Mouse (Mus musculus) left cerebral cortex, postnatal 4 days (tissue): ENCODE measurements at regions not wholly inside any gene's neighbourhood (a gene's known extent, or its start where the extent isn't known, plus 50 kb on each side); places are given as distances from the start of the nearest gene placed in this dataset.

Experiments used
- DNase-seq: peaks from one replicate; pipeline ENCODE4 v3.0.0-alpha.2; 2022
- intact Hi-C: fragments of 180-260 bp; cut with DNase I; formaldehyde crosslinking; loops from one replicate; pipeline ENCODE4 v1.15.1; 2025

DNA sequence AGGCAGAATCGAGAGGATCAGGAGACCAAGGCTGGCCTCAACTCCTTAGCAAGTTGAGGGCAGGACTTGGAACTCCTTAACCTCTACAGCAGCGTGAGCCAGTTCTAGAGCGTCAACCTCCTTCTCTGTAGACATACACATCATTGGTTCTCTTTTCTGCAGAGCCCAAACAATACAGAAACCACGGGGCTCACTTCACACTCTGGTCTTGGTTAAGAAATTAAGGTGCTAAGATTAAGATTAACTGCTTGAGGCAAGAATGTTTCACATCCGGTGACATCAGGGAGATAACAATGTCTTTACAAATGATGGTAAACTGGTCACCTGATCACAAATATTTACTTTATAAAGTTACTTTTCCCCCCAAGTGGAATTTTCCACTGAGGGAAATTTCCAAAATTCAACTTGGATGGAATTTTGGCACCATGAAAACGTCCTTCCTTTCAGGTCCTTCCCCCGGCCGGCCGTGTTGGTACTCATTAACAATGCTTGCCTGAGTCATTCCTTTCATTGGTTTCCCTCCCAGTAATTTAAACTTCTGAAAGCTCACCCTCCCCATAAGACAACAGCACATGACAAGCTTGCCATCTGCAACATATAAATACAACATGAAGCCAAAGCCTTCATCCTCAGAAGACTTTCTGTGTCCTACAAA is 77.3 kb upstream of the Kdm7a start:
- intact Hi-C loops: no loop called here
- DNase-seq: no peak

DNA sequence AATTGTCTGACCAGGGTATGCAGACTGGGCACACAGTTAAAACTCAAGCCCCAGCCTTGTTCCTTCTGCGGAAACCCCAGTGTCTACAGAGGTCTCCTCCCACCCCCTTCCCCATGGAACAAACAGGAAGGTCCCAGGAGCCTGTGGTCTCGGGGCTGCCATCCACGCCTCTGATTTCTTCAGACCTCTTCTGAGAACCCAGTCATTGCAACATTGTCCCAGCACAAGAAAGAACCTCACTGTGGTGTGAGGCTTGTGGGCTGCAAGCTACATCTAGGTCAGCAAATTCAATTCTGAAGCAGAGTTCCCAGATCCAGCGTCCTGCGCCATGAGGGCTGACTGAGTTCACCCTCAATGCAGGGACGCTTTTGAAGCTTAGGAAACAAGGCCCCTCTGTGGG is 71.7 kb upstream of the Kdm7a start:
- intact Hi-C loops: no loop called here
- no peak for DNase-seq

DNA sequence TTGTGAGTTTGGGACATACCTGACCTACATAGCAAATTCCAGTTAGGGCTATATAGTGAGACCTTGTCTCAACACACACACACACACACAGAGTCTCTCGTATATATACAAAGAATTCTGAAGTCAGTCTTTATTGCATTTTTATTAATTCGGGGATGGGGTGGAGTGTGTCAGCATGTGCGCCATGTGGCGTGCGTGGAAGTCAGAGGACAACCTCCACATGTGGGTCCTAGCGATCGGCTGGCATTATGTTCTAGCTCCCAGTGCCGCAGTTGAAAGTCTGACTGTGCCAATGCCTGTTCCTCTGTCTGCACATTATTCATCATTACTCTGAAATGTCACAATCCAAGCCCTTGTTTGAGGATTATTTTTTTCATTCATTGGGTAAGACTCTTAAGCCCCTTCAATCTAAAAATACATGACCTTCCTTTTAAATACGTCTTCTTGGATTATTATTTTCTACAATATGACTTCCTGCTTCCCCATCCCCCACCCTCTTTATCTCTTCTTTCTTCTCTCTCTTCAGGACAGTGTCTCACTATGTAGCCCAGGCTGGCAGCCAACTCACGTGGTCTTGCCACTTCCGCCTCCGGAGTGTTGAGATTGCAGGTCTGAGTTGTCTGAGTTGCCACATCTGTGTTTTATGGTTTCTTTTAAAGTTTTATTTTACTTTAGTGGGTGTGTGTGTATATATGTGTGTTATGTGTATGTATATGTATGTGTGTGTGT is 68.3 kb upstream of the Kdm7a start:
- DNase-seq: no peak

DNA sequence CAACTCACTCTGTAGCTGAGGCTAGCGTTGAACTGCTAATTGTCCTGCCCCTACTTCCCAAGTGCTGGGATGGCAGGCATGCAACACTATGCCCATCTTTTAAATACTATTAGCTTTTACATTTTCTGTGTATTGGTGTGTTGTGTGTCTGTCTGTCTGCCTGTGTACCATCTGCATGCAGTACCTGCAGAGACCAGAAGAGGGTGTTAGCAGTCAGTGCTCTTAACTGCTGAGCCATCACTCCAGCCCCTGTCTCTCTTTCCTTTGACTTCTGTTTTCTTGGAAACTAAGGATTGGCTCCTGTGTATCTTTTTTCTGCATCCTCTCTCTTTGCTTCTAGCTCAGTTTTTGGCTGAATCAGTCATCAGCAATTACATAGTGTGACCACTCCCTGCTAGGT is 66.8 kb upstream of the Kdm7a start:
- intact Hi-C loops: no loop called here
- DNase-seq: no peak

More for the DNA sequence above, 68.3 kb upstream of the Kdm7a start:
- intact Hi-C loops: no loop called here

DNA sequence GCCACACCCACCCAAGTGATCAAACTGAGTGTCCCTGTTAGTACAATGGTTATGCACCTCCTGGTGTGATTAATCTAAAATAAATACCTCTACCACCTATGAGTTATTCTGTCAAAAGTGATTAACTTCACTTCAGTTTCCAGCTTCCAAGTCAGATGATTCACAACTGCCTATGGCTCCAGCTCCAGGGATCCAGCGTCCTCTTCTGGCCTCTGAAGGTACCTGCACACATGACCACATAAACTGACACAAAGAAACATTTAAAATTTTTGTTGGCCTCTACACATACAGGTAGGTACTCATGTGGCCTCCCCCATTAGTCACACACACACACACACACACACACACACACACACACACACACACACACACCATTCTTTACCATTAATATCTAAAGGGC is 63.9 kb upstream of the Kdm7a start:
- intact Hi-C loops: no loop called here
- DNase-seq: no peak

DNA sequence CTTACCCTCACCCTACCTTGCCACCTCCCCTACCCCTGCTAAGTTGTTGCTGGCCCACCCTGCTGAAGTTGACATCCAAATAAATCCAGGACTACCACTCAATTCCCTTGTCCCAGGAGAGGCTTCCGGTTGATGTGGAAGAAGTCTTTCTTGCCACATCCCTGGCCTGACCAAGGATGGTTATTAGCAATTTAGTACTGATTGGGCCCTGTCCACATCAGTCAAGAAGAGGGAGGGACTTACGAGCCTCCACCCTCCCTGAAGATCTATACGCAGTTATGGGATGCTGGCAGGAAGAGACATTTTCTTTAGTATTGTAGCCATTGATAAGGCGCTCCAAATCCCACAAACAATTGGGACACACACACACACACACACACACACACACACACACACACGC is 63.1 kb upstream of the Kdm7a start:
- no peak for DNase-seq
- intact Hi-C loops: no loop called here

DNA sequence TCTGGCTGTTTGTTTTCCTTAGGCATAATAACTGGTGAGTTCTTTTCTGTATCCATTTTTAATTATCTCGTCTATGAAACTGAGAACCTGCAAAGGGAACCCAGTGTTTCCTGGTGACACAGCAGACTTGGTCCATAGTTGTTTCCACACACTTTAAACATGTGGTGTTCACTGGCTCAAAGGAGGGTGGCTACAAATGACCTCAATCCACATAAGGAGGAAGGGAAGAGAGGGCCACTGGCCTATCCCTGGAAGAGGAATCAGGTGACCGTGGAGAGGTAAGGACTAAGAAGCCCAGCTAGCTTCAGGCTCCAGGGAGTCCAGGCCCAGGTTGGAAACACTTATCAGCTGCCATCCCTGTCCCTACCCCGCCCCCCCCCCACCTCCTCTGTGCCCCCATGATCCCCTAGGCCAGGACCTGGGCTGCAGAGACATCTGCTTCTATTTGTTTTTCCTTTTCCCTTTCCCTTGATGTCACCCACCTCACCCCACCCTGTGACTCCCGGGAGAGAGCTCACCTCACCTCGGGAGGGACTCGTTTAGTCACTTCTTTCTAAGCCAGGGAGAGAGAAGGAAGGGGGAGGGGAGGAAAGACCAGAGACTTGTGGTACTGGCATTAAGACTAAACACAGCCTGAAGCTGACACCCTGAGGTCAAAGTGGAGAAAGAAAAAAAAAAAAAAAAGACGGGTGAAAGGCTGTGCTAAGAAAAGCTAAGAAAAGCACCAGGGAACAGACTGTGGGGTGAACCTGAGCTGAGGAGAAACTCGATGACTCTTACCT is 62.2 kb upstream of the Kdm7a start:
- no peak for DNase-seq
- intact Hi-C loops: no loop called here

DNA sequence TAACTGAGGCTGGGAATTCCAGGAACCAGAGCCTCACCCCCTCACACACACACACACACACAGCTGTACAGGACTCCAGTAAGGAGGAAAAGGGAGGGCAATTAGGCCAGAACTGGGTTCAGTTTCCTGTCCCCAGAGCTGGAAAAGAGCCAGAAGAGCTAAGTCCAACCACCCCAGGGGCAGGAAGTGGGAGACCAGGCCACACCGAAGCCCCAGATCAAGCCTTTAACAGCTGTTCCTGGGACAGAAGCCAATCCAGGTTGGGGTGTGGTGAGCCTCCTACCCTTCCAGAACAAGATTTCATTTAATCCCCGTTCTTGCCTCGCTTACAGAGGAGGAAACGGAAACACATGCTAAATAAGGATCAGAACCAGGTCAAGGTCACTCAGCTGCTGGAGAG is 58.1 kb upstream of the Kdm7a start:
- intact Hi-C loops: no loop called here
- DNase-seq: no peak

DNA sequence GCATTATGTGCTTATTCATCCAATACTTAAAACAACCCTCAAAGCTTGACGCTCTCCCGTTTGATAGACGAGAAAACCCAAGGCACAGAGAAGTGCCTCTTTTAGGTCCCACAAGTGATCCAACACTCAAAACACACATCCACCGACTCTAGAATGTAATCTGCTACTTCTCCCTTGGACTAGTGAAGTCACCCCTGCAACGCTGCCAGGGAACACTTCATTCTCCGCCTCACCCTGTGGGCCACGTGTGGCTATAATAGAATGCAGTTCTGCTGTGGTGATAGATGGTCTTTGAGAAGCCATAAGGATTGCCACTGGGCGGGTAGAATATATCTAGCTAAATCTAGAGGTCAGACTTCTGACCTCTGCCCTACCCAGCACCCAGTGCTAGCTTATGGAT is 57.0 kb upstream of the Kdm7a start:
- intact Hi-C loops: no loop called here

DNA sequence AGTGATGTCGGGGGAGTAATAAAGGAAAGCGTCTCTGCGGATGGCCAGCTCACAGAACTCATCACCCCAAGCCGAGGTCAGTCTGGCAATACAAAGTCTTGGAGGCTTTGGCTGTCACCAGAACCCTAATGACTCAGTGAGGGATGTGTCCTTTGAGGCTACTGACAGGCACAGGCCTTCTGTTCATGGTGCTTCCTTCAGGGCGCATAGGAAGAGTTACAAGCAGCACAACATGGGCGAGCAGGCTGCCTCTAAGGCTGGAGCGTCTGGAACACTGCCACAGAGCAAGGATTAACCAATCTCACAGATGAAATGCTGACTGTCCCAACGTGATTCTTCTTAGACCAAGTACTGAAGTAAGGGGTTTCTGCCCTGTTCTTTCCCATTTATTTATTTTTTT is 55.4 kb upstream of the Kdm7a start:
- intact Hi-C loops: no loop called here
- no peak for DNase-seq

More for the DNA sequence above, 57.0 kb upstream of the Kdm7a start:
- DNase-seq: no peak

DNA sequence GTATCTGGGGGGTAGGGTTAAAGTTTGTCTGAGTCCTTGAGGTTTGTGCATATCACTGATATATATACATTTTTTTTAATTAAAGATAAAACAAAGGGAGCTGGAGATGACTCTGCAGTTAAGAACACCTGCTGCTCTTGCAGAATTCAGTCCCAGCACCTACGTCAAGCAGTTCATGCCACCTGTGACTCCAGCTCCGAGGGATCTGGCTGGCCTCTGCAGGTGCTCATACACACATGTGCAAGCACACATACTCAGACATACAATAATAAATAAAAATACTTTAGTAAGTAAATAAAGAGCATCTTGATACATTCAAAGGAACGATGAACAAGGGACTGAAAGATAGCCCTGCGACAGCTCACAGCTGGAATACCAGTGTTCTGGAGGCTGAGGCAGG is 53.9 kb upstream of the Kdm7a start:
- intact Hi-C loops: no loop called here

DNA sequence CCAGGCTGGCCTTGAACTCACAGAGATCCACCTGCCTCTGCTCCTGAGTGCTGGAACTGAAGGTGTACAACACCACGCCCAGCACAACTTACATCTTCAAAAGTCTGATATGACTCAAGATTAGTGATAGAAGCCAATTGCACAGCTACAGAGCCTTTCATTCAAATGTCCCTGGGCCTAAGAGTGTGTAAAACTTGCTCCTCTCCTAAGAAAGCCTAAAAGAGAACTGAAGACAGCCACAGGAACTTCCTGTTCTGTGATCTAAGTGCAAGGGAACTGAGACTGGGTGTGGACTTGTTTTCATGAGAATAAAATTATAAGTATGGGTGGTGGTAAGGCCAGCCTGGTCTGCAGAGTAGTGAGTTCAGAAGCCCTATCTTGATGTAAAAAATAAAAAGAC is 52.5 kb upstream of the Kdm7a start:
- intact Hi-C loops: no loop called here
- DNase-seq: no peak

More for the DNA sequence above, 53.9 kb upstream of the Kdm7a start:
- no peak for DNase-seq

DNA sequence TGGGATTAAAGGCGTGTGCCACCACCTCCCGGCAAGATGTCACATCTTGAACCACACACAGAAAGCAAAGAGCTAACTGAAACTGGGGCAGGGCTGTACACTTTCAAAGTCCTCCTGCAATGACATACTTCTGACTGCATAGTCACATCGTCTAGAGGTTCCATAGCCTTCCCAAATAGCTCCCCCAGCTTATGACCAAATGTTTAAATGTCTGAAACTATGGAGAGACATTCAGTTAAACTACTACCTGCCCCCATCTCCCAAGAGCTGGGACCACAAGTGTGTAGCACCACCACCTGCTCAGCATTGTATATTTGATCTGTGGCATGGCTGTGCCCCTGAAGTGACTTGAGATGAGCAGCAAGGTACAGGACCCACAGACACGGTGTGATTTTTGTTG is 52.1 kb upstream of the Kdm7a start:
- DNase-seq: no peak
- intact Hi-C loops: no loop called here

DNA sequence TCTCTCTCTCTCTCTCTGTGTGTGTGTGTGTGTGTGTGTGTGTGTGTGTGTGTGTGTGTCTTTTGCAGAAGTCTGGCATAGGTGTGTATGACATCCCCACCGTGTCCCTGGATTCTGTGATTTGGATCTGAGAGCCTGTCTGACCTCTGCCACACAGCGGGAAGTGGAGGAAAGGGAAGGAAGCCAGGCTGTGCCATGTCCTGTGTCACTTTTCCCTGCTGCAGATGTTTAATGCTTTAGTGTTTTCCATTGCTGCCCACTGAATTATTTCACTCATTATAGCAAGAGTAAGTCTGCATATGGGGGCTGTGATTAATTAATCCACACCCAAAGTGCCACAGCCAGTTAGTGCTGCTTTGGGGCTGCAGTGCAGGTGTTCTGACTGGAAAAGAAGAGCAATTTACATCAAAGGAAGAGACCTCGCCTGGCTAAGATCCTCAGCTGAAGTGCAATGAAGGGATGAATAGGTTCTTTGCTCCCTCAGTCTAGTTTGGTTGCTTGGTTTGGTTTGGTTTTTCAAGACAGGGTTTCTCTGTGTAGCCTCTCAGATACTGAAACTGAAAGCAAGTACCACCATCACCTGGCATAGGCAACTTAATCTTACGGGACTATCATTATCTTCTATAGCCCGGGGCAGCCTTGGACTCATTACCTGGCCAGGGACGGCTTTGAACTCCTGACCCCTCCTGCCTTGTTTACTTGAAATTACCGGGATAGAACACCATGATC is 51.2 kb upstream of the Kdm7a start:
- intact Hi-C loops: no loop called here
- DNase-seq: no peak

DNA sequence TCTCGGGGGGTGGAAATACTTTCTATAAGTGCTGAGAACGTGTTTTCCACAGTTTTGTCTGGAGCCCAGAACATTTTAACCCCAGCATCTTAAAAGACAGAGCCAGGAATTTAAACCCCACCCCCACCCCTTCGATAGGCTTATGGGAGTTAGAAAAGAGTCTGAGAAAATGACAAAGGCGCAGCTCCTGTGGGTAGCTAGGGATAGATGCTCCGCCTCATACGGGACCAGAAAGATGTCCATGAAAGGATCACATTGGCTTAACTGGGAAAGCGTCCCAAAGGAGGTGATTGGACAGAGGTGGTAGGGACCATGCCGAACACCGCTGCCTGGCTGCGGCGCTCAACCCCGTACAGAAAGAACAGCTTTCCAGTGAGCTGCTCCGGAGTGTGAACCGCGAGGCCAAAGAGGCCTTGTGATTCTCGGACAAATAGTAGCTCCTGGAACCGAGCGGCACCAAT is 50.6 kb upstream of the Kdm7a start:
- DNase-seq: peak; percentile 39
- intact Hi-C loops: no loop called here

DNA sequence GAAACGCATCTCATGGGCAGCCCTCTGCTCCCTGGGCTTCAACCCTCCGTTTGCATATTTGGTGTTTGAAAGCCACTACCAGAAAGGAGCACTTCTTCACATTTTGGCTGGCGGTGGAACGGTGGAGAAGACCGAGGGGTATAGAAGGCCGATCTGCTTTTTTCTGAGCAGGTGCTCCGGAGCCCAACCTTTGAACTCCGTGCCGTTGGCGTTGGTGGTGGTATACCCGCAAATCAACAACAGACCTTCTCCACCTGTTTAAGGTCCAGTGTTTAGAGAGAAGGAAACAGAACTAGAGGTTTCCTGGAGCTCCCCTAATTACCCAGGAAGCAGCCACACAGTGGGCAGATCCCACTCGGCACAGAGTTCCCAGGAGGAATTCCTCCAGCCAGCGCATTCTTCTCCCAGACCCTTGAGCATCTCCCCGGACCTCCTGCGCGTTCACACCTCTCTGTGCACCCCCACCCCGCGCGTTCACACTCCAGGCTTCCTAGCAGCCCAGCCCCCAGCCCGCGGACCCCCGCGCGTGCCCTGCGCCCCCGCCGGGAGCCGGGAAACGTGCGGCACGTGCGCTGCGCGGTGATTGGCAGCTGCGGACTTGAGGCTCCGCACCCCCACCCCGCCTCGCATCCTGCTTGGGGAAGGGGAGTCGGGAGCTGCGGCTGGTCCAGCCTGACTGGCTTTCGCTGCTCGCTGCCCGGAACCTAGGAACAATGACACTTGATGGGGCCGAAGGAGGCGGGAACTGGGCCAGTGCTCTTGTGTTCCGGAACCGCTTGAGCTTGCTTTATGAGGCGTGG is 49.9 kb upstream of the Kdm7a start:
- DNase-seq: peak; percentile 72
- intact Hi-C loops: no loop called here
